Mouse (Mus musculus): ENCODE data around the gene Fancm. TPM values are rescaled to one million over a fixed set of nuclear protein-coding genes. Genes with fewer than 3 reads are reported as not detected.

Fancm gene
- polyA plus RNA-seq, 1 experiment: 6.5 TPM

GRCm38 (mm10) chr12:65061082-65061481, 14.3 kb upstream of the Fancm start:
- Histone ChIP-seq H3K27ac (ENCODE audit: insufficient read depth, low read length) (no peak overlapping the region), H3K4me1 (ENCODE audit: control insufficient read depth, insufficient read depth, low read length) (no peaks in the 10 kb centered on the region), H3K4me3 (replicated peaks; ENCODE audit: insufficient read depth, low read depth, low read length) (no peak overlapping the region), H3K27me3 (ENCODE audit: control insufficient read depth, insufficient read depth, low read length) (no peaks in the 10 kb centered on the region)
- DNase-seq: no peak
- TF ChIP-seq POLR2A (IDR thresholded peaks at IDR 0.05; ENCODE audit: borderline replicate concordance, insufficient read depth, low read length) (no peak), CTCF (IDR thresholded peaks at IDR 0.05; ENCODE audit: borderline replicate concordance, insufficient read depth, low read depth, low read length) (no peak)

GRCm38 (mm10) chr12:65065241-65065640, 10.2 kb upstream of the Fancm start:
- no peak for TF ChIP-seq CTCF (IDR thresholded peaks at IDR 0.05; ENCODE audit: borderline replicate concordance, insufficient read depth, low read depth, low read length)
- TF ChIP-seq POLR2A (IDR thresholded peaks at IDR 0.05; ENCODE audit: borderline replicate concordance, insufficient read depth, low read length): no peak
- no peak for DNase-seq
- WGBS: 71% methylated on average over 2 of the region's 2 CpGs
- H3K27ac ChIP-seq (ENCODE audit: insufficient read depth, low read length): no peak overlapping the region
- no peak overlapping the region for H3K4me3 ChIP-seq (replicated peaks; ENCODE audit: insufficient read depth, low read depth, low read length)
- no peaks in the 10 kb centered on the region for H3K4me1 ChIP-seq (ENCODE audit: control insufficient read depth, insufficient read depth, low read length)
- H3K27me3 ChIP-seq (ENCODE audit: control insufficient read depth, insufficient read depth, low read length): no peaks in the 10 kb centered on the region

GRCm38 (mm10) chr12:65066234-65066633, 9.2 kb upstream of the Fancm start:
- H3K27ac ChIP-seq (ENCODE audit: insufficient read depth, low read length): no peak overlapping the region
- no peak overlapping the region for H3K4me3 ChIP-seq (replicated peaks; ENCODE audit: insufficient read depth, low read depth, low read length)
- WGBS: 21% methylated on average over 3 of the region's 3 CpGs
- H3K4me1 ChIP-seq (ENCODE audit: control insufficient read depth, insufficient read depth, low read length): no peaks in the 10 kb centered on the region
- H3K27me3 ChIP-seq (ENCODE audit: control insufficient read depth, insufficient read depth, low read length): no peaks in the 10 kb centered on the region
- DNase-seq: no peak
- TF ChIP-seq POLR2A (IDR thresholded peaks at IDR 0.05; ENCODE audit: borderline replicate concordance, insufficient read depth, low read length): no peak
- TF ChIP-seq CTCF (IDR thresholded peaks at IDR 0.05; ENCODE audit: borderline replicate concordance, insufficient read depth, low read depth, low read length): no peak

- Histone ChIP-seq H3K4me1 (ENCODE audit: control insufficient read depth, insufficient read depth, low read length) (no peaks in the 10 kb centered on the region), H3K27me3 (ENCODE audit: control insufficient read depth, insufficient read depth, low read length) (no peaks in the 10 kb centered on the region), H3K4me3 (replicated peaks; ENCODE audit: insufficient read depth, low read depth, low read length) (no peak overlapping the region), H3K27ac (ENCODE audit: insufficient read depth, low read length) (no peak overlapping the region)
- 67% methylated on average over 4 of the region's 4 CpGs for WGBS
- no peak for DNase-seq
- TF ChIP-seq CTCF (IDR thresholded peaks at IDR 0.05; ENCODE audit: borderline replicate concordance, insufficient read depth, low read depth, low read length) (no peak), POLR2A (IDR thresholded peaks at IDR 0.05; ENCODE audit: borderline replicate concordance, insufficient read depth, low read length) (no peak)
These were observed 7.0 kb upstream of the Fancm start for GRCm38 (mm10) chr12:65068409-65068808.

- Histone ChIP-seq H3K4me3 (replicated peaks; ENCODE audit: insufficient read depth, low read depth, low read length) (peak overlapping the region; percentile 91), H3K27me3 (ENCODE audit: control insufficient read depth, insufficient read depth, low read length) (no peaks in the 10 kb centered on the region), H3K4me1 (ENCODE audit: control insufficient read depth, insufficient read depth, low read length) (no peaks in the 10 kb centered on the region), H3K27ac (ENCODE audit: insufficient read depth, low read length) (peak overlapping the region; percentile 94)
- no peak for DNase-seq
- TF ChIP-seq POLR2A (IDR thresholded peaks at IDR 0.05; ENCODE audit: borderline replicate concordance, insufficient read depth, low read length) (no peak), CTCF (IDR thresholded peaks at IDR 0.05; ENCODE audit: borderline replicate concordance, insufficient read depth, low read depth, low read length) (no peak)
- WGBS: 1% methylated on average over 21 of the region's 21 CpGs
These were observed 2.3 kb upstream of the Fancm start for GRCm38 (mm10) chr12:65072911-65073610.

GRCm38 (mm10) chr12:65073611-65074178, 1.7 kb upstream of the Fancm start, which contains the start of gene Fkbp3:
Gene Fkbp3, minus strand, starts transcription at chr12:65074007.
- under 1% methylated on average over 49 of the region's 49 CpGs for WGBS
- peak within 1 kb of the TSS; percentile 94 for H3K27ac ChIP-seq (ENCODE audit: insufficient read depth, low read length)
- H3K4me3 ChIP-seq (replicated peaks; ENCODE audit: insufficient read depth, low read depth, low read length): peak within 1 kb of the TSS; percentile 91
- no peaks in the 10 kb centered on the region for H3K27me3 ChIP-seq (ENCODE audit: control insufficient read depth, insufficient read depth, low read length)
- H3K4me1 ChIP-seq (ENCODE audit: control insufficient read depth, insufficient read depth, low read length): no peaks in the 10 kb centered on the region
- peak; percentile 91 for TF ChIP-seq POLR2A (IDR thresholded peaks at IDR 0.05; ENCODE audit: borderline replicate concordance, insufficient read depth, low read length)
- no peak for TF ChIP-seq CTCF (IDR thresholded peaks at IDR 0.05; ENCODE audit: borderline replicate concordance, insufficient read depth, low read depth, low read length)
- peak; percentile 97 to 98 for DNase-seq

GRCm38 (mm10) chr12:65074651-65075050, 752 bp upstream of the Fancm start:
- Histone ChIP-seq H3K4me3 (replicated peaks; ENCODE audit: insufficient read depth, low read depth, low read length) (peak overlapping the region; percentile 47), H3K27me3 (ENCODE audit: control insufficient read depth, insufficient read depth, low read length) (no peaks in the 10 kb centered on the region), H3K27ac (ENCODE audit: insufficient read depth, low read length) (no peak overlapping the region), H3K4me1 (ENCODE audit: control insufficient read depth, insufficient read depth, low read length) (no peaks in the 10 kb centered on the region)
- TF ChIP-seq POLR2A (IDR thresholded peaks at IDR 0.05; ENCODE audit: borderline replicate concordance, insufficient read depth, low read length): no peak
- no peak for TF ChIP-seq CTCF (IDR thresholded peaks at IDR 0.05; ENCODE audit: borderline replicate concordance, insufficient read depth, low read depth, low read length)
- peak in 1 of 2 experiments; percentile 9 for DNase-seq
- 26% methylated on average over 7 of the region's 7 CpGs for WGBS

Data from cerebellum, adult 2 months (tissue).